Mouse (Mus musculus) stomach, embryonic 16.5 days (tissue): ENCODE results near the gene Wasl. TPM values are rescaled to one million over a fixed set of nuclear protein-coding genes. Genes with fewer than 3 reads are reported as not detected.
A peak's percentile ranks its signal among the peaks of the same experiment; 100 is the strongest.

Experiments
- ATAC-seq: fragments of 200-750 bp; cut with Nextera tagmentation; 2 replicates; pipeline ENCODE4 v1.8.0; 2017; ENCODE audit warnings: moderate number of reproducible peaks, moderate TSS enrichment; ENCODE audit not compliant: insufficient read depth, low FRiP score
- H3K27ac ChIP-seq: fragments of 300-500 bp; sonication (generic); 2 replicates; pipeline ENCODE4 v1.5.1; 2014; ENCODE audit warnings: low read length
- H3K27me3 ChIP-seq: fragments of 300-500 bp; sonication (generic); 2 replicates; pipeline ENCODE4 v1.6.1; 2014; ENCODE audit warnings: low read length, control low read depth, mixed read lengths; ENCODE audit not compliant: control insufficient read depth, insufficient read depth
- H3K36me3 ChIP-seq: fragments of 300-500 bp; sonication (generic); 2 replicates; pipeline ENCODE4 v1.6.1; 2014; ENCODE audit warnings: low read length; ENCODE audit not compliant: control insufficient read depth, insufficient read depth
- H3K4me1 ChIP-seq: fragments of 300-500 bp; sonication (generic); 2 replicates; pipeline ENCODE4 v1.6.1; 2014; ENCODE audit warnings: low read length, control low read depth, mixed read lengths; ENCODE audit not compliant: control insufficient read depth, insufficient read depth
- H3K4me2 ChIP-seq: fragments of 300-500 bp; sonication (generic); 2 replicates; pipeline ENCODE4 v1.6.1; 2014; ENCODE audit warnings: low read depth, low read length, mixed read lengths
- H3K4me3 ChIP-seq: fragments of 300-500 bp; sonication (generic); replicated peaks from 2 replicates; pipeline ENCODE4 v1.5.1; 2014; ENCODE audit warnings: mild to moderate bottlenecking, low read length
- H3K9ac ChIP-seq: fragments of 300-500 bp; sonication (generic); 2 replicates; pipeline ENCODE4 v1.6.1; 2014; ENCODE audit warnings: low read length
- H3K9me3 ChIP-seq: fragments of 300-500 bp; sonication (generic); replicated peaks from 2 replicates; pipeline ENCODE4 v1.6.1; 2016; ENCODE audit warnings: low read length, control low read depth; ENCODE audit not compliant: control insufficient read depth
- WGBS: fragments of 180-500 bp; shearing (Covaris S2); extraction: QIAGEN DNeasy Blood & Tissue Kit; methylation state at CpG from one replicate; pipeline ENCODE4 v1.1.7; 2014; 5-methylcytosine and 5-hydroxymethylcytosine counted together
- polyA plus RNA-seq: library from polyadenylated mRNA; unstranded; fragments of >200 nt; fragmentation: Nextera tagmentation; extraction: Ambion mirVana; gene quantifications from 2 replicates; pipeline ENCODE4 v1.2.1, GENCODE M21; 2015

Wasl gene
- 54.3 and 55.5 TPM in 2 replicates for polyA plus RNA-seq

DNA sequence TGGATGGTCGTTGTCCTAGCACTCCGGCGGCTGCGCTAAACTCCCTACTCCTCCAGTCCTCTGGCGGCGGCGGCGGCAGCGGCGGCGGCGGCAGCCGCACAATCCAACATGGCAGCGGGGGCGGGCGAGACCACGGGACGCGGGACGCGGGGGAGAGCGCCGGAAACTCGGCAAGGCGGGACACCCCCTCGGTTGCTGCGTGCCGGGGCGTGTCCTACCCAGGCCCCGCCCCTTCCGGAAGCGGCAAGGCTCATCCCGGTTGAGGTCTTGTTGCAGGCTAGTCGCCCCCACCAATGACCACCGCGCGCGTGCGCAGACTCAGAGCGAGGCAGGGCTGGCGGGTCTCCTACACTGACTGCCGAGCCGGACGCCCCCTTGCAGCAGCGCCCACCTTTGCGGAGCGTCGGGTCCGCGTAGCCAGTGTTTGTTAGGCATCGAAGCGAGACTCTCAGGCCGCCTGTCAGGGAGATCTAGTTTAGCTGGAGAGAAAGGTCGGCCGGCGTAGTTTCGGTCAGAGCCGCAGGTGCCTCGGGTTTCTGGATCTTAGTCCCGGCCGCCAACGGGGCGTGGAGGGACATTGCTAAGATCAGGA lies at the start of gene Wasl:
Wasl (minus strand) TSS at position 143 of the 592 bp plus-strand sequence.
- peak within 1 kb of the TSS; percentile 89 for H3K4me2 ChIP-seq
- H3K9ac ChIP-seq: peak within 1 kb of the TSS; percentile 98
- H3K27me3 ChIP-seq: no peaks in the 10 kb centered on the region
- WGBS: under 1% methylated on average over 63 of the region's 63 CpGs
- H3K4me3 ChIP-seq: peak within 1 kb of the TSS; percentile 99
- peak; percentile 98 for ATAC-seq
- no peaks in the 10 kb centered on the region for H3K36me3 ChIP-seq
- peaks cover 10% of the 10 kb centered on the region for H3K4me1 ChIP-seq
- H3K9me3 ChIP-seq: no peaks in the 10 kb centered on the region
- peak within 1 kb of the TSS; percentile 98 for H3K27ac ChIP-seq

DNA sequence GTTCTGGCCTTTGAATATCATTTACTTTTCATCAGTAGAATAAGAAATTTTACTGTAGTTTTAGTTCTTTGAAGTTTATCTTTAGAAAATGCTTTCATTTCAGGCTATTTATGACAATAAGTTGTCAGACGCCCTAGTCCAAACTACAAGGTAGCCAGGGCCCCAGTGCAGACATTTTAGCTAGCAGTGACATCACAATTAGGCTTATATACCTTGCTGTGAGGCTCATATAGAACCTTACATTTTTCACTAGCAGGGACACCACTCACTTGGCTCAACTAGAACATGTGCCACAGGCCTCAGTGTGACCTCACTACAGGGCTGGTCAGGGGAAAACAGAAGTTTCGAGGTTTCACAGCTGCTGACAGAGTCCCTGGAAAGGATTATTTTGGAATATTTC lies 42.7 kb upstream of the Wasl start:
- no peak; the same call in 1 of the 2 replicates for ATAC-seq
- Histone ChIP-seq H3K9me3 (no peaks in the 10 kb centered on the region), H3K4me1 (0 out of 2 replicates have a peak, but pooled peaks cover 2% of the 10 kb centered on the region), H3K36me3 (no peaks in the 10 kb centered on the region), H3K9ac (no peak overlapping the region), H3K4me3 (no peak overlapping the region), H3K4me2 (no peak overlapping the region), H3K27ac (peak overlapping the region; percentile 67; the same call in 1 of the 2 replicates), H3K27me3 (no peaks in the 10 kb centered on the region)
- WGBS: 61% methylated on average over 2 of the region's 2 CpGs

DNA sequence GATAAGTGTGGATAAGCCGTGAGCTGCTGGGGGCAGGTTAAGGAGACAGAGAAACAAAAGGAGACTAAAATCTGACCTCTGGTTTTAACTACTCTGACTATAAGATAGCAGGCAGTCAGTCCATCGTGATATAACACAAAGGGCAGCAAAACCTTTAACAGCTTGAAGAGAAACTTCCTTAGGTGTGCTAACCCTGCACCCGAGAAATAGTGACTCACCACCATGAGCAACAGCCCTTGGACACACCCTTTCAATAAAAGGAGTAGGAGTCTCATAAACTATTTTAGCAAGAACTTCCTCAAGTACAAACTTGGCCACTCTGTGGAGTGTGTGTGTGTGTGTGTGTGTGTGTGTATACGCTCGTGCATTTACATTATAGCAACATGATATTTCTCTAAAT lies 42.3 kb upstream of the Wasl start:
- H3K36me3 ChIP-seq: no peaks in the 10 kb centered on the region
- H3K27me3 ChIP-seq: no peaks in the 10 kb centered on the region
- H3K9me3 ChIP-seq: no peaks in the 10 kb centered on the region
- no peak overlapping the region for H3K4me3 ChIP-seq
- H3K4me2 ChIP-seq: no peak overlapping the region
- 0 out of 2 replicates have a peak, but pooled peaks cover 2% of the 10 kb centered on the region for H3K4me1 ChIP-seq
- peak overlapping the region; percentile 64 for H3K27ac ChIP-seq
- ATAC-seq: peak; percentile 71
- WGBS: 65% methylated on average over 5 of the region's 5 CpGs
- no peak overlapping the region for H3K9ac ChIP-seq

DNA sequence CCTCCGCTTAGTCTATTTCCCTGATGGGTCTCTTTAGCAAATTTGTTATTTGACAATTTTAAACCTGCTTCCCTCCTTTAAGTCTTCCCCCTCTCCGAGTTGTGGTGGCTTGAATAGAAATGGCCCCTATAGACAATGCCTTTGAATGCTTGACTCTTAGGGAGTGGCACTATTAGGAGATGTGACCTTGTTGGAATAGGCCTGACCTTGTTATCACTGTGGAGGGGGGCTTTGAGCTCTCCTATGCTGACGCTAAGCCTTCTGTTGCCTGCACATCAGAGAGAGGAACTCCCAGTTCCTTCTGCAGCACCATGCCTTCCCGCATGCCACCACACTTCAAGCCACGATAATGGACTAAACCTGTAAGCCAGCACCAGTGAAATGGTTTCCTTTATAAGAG lies 32.4 kb upstream of the Wasl start:
- 82% methylated on average over 5 of the region's 5 CpGs for WGBS
- ATAC-seq: no peak
- no peaks in the 10 kb centered on the region for H3K4me1 ChIP-seq

DNA sequence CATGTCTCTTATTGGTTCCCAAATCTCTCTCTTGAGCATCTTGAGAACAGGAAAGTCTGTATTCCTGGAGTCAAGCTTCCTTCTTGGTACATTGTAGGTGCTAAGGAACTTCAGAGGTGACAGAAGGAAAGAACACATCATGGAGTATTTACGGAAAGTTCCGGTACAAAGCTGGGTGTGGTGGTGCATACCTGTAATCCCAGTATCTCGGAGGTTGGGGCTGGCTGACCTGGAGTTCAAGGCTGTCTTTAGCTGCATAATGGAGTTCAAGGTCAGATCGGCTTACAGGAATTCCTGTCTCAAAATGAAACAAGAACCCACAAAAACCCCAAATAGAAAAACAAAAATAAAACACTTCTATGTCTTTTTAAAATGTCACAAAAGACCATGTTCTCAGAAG lies 31.3 kb upstream of the Wasl start:
- Histone ChIP-seq H3K27me3 (no peaks in the 10 kb centered on the region), H3K27ac (no peak overlapping the region)
- ATAC-seq: no peak

More for the DNA sequence above, 32.4 kb upstream of the Wasl start:
- Histone ChIP-seq H3K27ac (no peak overlapping the region), H3K36me3 (no peaks in the 10 kb centered on the region), H3K9me3 (no peaks in the 10 kb centered on the region), H3K9ac (no peak overlapping the region), H3K27me3 (no peaks in the 10 kb centered on the region), H3K4me3 (no peak overlapping the region), H3K4me2 (no peak overlapping the region)

DNA sequence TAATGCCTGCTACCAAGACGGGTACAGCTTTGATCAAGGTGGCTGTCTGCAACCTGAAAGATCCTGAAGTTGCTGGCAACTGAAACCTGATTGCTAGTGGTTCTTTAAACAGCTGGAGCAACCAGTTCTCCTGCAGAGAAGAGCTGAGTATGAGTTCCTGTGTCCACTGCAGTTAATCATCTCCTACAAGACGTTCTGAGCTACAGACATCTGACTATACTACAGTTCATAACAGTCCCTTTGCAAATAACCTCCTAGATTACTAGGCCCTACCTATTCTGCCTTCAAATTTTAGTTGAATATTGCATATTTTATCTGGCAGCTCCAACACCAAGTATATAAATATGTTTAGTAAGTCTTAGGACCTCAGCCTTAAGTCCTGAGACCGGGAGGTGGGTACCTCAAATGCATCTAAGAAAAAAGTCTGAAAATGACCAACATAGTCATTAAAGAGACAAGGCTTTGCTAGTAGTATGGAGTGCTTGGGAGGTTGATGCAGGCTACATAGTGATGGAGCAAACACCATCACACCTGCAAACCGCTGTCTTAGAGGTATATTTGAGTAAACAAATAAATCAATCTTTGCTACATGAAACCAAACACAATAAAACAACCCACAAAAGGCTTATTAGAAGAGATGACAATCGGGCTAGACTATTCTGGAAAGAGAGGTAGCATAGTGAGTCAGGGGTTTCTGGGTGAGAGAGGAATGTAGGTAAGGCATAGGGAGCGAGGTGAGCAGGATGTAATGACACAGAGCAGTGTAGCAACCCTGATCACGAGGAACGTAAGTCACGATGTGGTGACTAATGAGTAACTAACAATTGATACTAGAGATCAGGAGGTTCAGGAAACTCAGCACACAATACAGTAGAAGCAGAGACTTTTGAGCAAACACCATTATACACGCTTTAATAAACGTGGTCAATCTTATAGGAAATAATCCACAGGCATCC lies 29.9 kb upstream of the Wasl start:
- H3K9ac ChIP-seq: no peak overlapping the region
- H3K27ac ChIP-seq: no peak overlapping the region
- H3K36me3 ChIP-seq: no peaks in the 10 kb centered on the region
- no peak overlapping the region for H3K4me3 ChIP-seq
- peak; percentile 69; the same call in 1 of the 2 replicates for ATAC-seq
- 65% methylated on average over 11 of the region's 11 CpGs for WGBS
- no peak overlapping the region for H3K4me2 ChIP-seq
- no peaks in the 10 kb centered on the region for H3K4me1 ChIP-seq
- no peaks in the 10 kb centered on the region for H3K9me3 ChIP-seq
- H3K27me3 ChIP-seq: no peaks in the 10 kb centered on the region

More for the DNA sequence above, 31.3 kb upstream of the Wasl start:
- Histone ChIP-seq H3K4me3 (no peak overlapping the region), H3K36me3 (no peaks in the 10 kb centered on the region), H3K9me3 (no peaks in the 10 kb centered on the region), H3K4me2 (no peak overlapping the region), H3K4me1 (no peaks in the 10 kb centered on the region), H3K9ac (no peak overlapping the region)
- WGBS: 71% methylated on average over 4 of the region's 4 CpGs

DNA sequence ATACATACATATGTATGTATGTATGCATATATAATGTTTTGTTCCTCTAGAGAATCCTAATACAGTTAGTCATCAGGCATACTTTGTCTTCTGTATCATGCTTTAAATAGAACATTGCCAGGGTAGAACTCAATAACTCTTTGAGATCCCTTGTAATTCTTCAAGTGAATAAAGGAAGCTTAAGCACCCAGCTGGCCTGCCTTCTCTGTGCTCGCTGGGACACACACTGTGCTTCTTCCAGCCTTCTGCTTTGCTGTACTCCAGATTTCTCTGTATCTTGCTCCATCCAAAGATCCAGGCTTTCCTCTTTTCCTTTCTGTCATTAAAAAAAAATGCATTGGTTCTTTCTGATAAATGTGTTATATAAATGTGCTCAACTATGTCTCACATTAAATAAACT lies 23.1 kb upstream of the Wasl start:
- Histone ChIP-seq H3K27ac (no peak overlapping the region), H3K4me2 (no peak overlapping the region), H3K9ac (no peak overlapping the region), H3K4me3 (no peak overlapping the region), H3K4me1 (no peaks in the 10 kb centered on the region), H3K27me3 (no peaks in the 10 kb centered on the region), H3K9me3 (no peaks in the 10 kb centered on the region), H3K36me3 (no peaks in the 10 kb centered on the region)
- ATAC-seq: no peak
- WGBS: 55% methylated on average over 1 of the region's 1 CpGs

DNA sequence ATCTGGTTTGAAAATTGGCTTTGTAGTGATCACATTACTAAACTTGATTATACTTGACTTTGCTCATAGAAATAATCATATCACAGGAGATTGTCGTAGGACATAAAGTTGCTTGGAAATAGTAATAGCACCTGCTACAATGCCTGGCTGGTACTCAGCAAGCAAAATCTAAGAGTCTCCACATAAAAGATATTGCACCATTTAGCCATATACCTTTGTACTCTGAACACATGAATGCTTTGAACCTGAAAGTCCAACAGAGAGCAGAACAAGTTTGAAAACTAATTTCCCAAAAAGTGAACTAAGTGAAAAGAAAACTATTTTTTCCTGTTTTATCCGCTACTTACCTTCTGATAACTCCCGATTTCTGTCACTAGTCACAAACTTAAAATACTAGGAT lies 18.3 kb upstream of the Wasl start:
- Histone ChIP-seq H3K4me2 (no peak overlapping the region), H3K27me3 (no peaks in the 10 kb centered on the region), H3K9ac (no peak overlapping the region), H3K4me3 (no peak overlapping the region), H3K9me3 (no peaks in the 10 kb centered on the region), H3K4me1 (no peaks in the 10 kb centered on the region), H3K27ac (no peak overlapping the region), H3K36me3 (no peaks in the 10 kb centered on the region)
- ATAC-seq: no peak
- 90% methylated on average over 3 of the region's 3 CpGs for WGBS

DNA sequence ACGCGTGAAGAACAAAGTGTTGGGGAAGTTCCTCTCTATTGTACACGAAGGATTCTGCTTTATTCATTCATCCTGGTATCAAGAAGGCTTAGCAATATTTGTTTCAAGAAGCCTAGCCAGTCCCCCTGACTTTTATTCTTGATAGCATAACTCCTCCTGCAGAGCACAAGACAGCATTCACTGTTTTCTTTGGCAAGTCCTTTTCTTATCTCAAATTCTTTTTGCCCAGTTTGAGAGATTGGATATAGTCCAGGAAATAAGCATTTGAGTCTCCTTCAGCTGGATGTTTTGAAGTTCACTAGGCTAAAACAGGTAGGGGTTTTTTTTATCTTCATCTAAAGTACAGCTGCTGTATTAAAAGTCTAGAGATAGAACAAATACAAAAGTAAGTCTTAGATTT lies 3.0 kb upstream of the Wasl start:
- H3K36me3 ChIP-seq: no peaks in the 10 kb centered on the region
- H3K4me3 ChIP-seq: no peak overlapping the region
- no peak overlapping the region for H3K4me2 ChIP-seq
- H3K9ac ChIP-seq: no peak overlapping the region
- no peaks in the 10 kb centered on the region for H3K27me3 ChIP-seq
- H3K4me1 ChIP-seq: peaks cover 3% of the 10 kb centered on the region; the same call in 1 of the 2 replicates
- WGBS: 50% methylated on average over 3 of the region's 3 CpGs
- H3K27ac ChIP-seq: no peak overlapping the region
- ATAC-seq: no peak
- H3K9me3 ChIP-seq: no peaks in the 10 kb centered on the region
